Mouse (Mus musculus) regulatory T cell (primary cell): ENCODE results near the gene Clybl.

ENCODE experiments used
- in situ Hi-C: fragments of 300-600 bp; cut with MboI, MseI; formaldehyde crosslinking; loops from one replicate; pipeline ENCODE4 v1.15.1; 2025; ENCODE audit warnings: high pct_unique_total_duplicates

Gene Clybl

GRCm38 (mm10) chr14:122196851-122197250 is 15.3 kb downstream of the Clybl start:
- in situ Hi-C loops = no loop called here

- in situ Hi-C loops = no loop called here
These were observed 18.9 kb downstream of the Clybl start for GRCm38 (mm10) chr14:122200247-122200885.

DNA sequence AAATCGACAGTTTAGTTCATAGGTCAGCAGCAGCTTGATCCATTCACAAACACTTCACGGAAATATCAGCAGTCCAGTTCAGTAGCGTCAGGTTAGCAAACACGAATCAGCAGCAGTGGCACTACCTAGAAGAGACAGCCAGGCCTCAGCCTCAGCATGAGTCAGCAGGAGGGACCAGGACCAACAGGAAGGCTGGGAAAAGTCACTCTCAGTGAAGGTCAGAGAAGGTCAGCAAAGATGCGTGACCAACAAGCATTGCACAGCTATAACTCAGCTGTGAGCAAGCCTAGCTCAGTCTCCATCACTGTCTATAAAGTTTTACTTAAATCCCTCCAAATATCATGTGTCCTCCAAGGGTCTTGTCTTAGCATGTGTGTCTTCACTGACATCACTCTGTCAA is 27.7 kb downstream of the Clybl start:
- in situ Hi-C loops = no loop called here

- in situ Hi-C loops = no loop called here
These were observed 32.1 kb downstream of the Clybl start for GRCm38 (mm10) chr14:122213590-122213989.

GRCm38 (mm10) chr14:122214126-122214525 is 32.6 kb downstream of the Clybl start:
- in situ Hi-C loops = no loop called here

GRCm38 (mm10) chr14:122217221-122217620 is 35.7 kb downstream of the Clybl start:
- in situ Hi-C loops = no loop called here

DNA sequence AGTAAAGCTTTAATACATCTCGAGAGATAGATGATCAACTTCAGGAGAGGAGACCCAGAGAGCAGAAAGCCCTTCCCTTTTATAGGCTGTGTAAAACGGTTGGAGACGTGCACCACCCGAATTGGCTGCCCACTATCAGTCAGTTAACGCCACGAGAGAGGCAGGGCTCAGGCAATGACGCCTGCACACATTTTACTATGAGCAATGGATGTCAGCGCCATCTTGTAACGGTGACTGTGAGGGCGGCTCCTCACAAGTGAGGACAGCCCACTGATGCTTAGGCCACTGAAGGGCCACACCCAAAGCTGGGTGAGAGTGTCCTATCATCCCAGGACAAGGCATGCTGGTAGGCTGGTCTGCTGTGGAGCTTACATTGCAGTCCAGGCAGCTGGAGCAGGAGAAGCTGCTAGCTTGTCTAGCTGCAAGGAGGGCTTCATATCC is 41.5 kb downstream of the Clybl start:
- in situ Hi-C loops = no loop called here

- in situ Hi-C loops = no loop called here
These were observed 42.1 kb downstream of the Clybl start for GRCm38 (mm10) chr14:122223461-122224102.

DNA sequence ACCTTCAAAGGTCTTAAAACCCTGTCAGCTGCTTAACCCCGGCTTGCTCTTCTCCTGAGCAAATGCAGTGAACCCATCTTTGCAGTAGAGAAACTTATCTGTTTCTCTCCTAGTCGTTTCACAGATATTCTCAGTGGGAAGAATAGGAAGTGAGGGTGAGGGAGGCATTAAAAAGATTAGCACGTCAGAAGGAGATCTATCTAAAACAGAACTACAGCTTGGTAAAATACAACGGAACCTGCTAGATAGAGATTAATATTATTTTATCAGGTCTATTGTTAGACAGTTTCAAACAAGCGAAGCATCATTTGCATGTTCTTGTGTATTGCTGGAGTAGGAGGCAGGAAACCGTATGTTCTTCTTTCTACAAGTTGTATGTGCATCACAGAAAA is 42.6 kb downstream of the Clybl start:
- in situ Hi-C loops = no loop called here

- in situ Hi-C loops = no loop called here
These were observed 43.0 kb downstream of the Clybl start for GRCm38 (mm10) chr14:122224501-122224928.

GRCm38 (mm10) chr14:122225479-122226132 is 44.1 kb downstream of the Clybl start:
- in situ Hi-C loops = no loop called here

DNA sequence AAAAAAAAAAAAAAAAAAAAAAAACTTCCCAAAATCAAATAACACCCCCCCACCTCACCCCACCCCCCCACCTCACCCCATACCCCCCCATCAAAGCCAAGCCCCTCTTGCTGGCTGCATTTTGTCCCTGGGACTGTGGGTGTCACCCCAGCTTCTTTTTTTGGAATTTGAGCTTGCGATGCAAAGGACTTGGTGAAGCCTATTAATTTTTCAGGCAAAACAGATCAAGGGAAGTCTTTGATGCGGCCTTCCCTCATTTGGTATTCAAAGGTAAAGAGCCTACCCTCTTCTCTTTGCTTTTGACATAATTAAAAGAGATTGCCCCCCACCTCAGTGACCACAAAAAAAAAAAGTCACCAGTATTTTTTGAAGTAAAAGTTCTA is 44.6 kb downstream of the Clybl start:
- in situ Hi-C loops = no loop called here

- in situ Hi-C loops = no loop called here
These were observed 45.4 kb downstream of the Clybl start for GRCm38 (mm10) chr14:122226666-122227453.

- in situ Hi-C loops = no loop called here
These were observed 46.0 kb downstream of the Clybl start for GRCm38 (mm10) chr14:122227454-122227951.

- in situ Hi-C loops = no loop called here
These were observed 47.5 kb downstream of the Clybl start for GRCm38 (mm10) chr14:122228816-122229551.

DNA sequence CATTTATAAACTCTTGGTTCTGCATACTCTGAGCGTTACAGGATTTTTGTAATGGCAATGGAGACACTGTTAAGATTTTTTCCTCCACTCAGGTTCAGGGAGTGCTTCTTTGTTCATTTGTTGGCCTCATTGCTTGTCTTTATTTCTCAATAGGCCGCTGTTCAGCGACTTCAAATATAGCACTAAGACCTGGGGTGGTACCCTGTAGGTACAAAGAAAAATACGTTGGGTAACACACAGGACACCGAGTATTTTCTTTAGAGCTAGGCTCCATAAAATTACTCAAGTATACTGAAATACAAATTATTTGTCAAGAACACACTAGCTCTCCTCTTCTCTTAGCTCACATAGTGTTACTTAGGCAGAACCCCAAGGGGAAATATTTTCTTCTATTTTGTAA is 48.5 kb downstream of the Clybl start:
- in situ Hi-C loops = no loop called here

DNA sequence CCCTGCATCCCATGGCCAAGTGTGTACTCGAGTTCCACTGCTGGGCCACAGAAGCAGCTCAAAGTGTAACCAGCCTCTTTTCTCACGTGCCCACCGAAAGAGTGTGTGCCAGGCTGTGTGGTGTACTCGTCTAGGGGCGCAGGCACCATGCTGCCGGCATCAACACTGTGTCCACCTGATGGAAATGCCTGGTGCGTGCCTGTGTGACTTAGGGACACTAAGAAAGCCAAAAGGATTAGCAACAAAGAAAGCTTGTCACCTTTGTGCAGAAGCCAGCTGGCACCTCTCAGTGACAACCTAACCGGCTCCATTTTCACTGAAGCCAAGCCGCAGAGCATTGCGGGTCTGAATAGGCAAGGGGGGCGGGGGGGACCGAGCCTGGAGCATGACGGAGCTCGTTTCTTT is 49.1 kb downstream of the Clybl start:
- in situ Hi-C loops = no loop called here

DNA sequence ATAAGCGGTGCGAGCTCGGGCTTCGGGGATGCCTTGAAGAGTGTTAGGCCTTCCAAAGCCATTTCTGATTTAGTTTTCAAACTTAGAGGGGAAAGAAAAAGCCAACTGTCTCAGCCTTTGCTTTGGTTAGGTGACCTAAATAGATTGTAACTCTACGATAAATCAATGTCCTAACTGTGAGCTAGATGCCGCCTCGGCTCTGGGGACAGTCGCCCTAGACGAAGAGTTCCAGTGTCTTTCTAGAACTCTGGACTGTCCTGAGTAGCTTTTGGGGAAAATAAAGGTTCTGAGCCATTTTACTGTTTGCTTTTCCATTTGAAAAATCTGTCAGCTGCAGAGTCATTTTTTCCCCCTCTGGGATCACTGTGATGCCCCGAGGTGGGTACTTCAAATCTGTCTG is 49.6 kb downstream of the Clybl start:
- in situ Hi-C loops = no loop called here

GRCm38 (mm10) chr14:122233212-122233714 is 51.8 kb downstream of the Clybl start:
- in situ Hi-C loops = no loop called here

DNA sequence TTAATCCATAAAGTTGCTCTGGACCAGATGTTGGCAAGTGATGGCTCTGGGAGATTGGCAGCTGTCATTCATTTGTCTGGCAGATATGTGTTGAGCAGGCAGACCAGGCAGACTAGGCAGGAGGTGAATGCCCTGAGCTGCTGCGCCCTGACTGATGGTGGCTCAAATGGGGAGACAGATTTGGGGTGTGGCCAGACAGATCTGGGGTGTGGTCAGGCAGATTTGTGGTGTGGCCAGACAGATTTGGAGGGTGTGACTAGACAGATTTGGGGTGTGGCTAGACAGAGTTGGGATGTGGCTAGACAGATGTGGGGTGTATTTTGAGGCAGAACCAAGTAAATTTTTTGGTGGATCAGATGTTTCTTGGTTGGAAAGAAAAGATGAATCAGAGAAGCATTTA is 62.4 kb downstream of the Clybl start:
- in situ Hi-C loops = no loop called here
